Mouse (Mus musculus): Measurements from ENCODE around the gene Pnma1.

Gene Pnma1

GRCm38 (mm10) chr12:84156210-84156609 is 7.9 kb upstream of the Pnma1 start:
- in situ Hi-C loops (cut with MboI, MseI) = no loop called here

DNA sequence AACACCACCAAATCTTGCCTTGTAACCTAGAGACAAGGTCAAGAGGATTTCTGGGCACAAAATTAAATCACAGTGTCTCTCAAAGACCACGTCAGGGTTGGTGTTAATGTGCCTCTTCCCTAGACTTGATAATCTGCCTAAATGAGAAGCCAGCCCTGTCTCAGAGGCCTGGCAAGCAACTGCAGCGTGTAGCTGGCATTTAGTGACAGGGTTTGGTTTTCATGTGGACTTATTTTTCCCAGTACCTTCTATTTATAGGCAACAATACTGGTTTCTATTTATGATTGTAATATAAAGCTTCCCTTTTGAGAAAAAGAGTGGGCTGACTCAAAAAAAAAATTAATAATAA is 7.2 kb upstream of the Pnma1 start:
- in situ Hi-C loops (cut with MboI, MseI) = no loop called here

DNA sequence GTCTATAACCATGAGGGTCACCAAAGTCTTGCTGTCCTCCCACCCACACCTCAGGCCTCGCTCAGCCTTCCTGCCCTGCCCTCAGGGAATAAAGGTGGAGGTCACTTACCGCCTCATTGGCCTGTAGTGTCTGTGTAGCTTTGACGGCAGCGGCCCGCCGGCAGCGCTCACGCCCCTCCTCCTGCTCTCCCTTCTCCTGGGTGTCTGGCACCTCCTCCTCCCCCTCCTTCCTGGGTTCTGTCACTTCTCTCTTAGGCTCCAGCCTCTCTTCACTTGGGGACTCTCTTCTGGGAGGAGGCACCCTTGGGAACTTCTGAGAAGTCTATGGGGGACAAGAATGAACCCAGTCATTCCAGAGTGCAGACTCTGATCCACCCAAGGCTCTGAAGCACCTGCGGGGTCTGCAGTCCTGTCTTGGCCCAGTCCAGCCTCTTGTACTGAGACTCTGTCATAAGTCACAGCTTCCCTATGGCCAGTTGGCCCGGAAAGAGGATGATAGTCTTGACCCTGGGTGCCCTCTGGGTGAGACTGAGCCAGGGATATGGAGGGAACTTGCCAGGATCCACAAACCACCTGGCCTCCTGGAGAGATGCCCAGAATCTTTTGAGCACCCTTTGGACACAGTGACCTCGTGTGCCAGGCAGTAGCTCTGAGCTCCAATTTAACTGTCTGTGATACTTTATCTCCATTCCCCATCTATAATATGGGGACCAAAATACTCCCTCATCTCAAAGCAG is 6.7 kb upstream of the Pnma1 start:
- in situ Hi-C loops (cut with MboI, MseI) = no loop called here

DNA sequence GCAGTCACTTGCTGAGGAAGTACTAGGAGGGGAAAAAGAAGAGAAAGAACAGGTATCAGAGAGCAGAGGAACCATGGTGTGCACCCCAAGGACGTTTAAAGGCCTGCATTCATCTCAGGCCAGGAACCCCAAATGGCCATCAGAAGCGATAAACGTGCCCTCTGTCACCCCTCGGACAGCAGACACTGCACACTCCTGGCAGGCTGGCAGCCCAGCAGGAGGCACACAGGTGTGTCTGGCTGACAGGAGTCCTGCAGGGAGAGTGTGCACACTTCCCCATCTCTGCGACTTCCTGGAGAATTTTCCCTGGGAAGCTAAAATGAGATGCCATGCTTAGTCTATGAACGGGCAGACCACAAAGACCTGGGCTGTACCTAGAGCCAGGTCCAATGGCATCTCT is 5.1 kb upstream of the Pnma1 start:
- in situ Hi-C loops (cut with MboI, MseI) = no loop called here

- in situ Hi-C loops (cut with MboI, MseI) = no loop called here
Observed at GRCm38 (mm10) chr12:84152352-84153190, 4.3 kb upstream of the Pnma1 start.

DNA sequence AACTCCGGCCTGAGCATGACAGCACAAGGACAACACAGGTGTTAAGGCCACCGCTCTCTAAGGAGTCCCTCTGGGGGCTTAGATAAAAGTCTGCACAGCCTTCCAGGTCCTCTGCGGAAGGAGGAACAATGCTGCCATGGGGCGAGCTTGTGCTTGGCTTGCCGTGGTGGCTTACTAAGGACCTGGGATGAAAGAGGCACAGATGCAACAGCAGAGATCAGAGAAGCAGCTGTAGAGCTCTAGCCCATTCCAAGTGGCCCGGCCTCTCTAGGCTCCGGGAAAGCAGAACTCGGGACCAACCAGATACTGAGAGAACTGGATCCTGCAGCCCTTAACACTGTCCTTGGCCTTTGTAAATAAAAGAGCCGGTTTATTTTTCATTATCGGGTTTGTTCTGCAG is 3.6 kb upstream of the Pnma1 start:
- in situ Hi-C loops (cut with MboI, MseI) = no loop called here

- in situ Hi-C loops (cut with MboI, MseI) = no loop called here
Observed at GRCm38 (mm10) chr12:84150976-84151375, 2.7 kb upstream of the Pnma1 start.

DNA sequence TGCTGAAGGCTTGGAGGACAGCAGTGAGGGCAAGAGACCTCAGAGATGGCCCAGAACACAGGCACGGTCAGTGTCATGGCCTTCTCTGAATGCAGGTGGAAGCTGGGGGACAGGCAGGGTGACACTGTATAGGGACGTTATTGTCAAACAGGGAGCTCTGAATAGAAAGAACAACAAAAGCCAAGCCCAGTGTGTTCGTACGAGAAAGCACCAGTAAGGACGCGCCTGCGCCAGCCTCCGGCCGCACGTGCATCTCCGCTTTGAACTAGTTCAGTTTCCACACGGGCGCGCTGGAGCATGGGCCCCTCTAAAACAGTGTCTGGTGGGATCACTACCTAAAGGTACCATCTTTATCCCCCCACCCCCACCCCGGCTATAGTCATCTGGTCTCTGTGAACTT is 1.7 kb upstream of the Pnma1 start:
- in situ Hi-C loops (cut with MboI, MseI) = no loop called here

GRCm38 (mm10) chr12:84148622-84149012 is 328 bp upstream of the Pnma1 start:
- in situ Hi-C loops (cut with MboI, MseI) = no loop called here

DNA sequence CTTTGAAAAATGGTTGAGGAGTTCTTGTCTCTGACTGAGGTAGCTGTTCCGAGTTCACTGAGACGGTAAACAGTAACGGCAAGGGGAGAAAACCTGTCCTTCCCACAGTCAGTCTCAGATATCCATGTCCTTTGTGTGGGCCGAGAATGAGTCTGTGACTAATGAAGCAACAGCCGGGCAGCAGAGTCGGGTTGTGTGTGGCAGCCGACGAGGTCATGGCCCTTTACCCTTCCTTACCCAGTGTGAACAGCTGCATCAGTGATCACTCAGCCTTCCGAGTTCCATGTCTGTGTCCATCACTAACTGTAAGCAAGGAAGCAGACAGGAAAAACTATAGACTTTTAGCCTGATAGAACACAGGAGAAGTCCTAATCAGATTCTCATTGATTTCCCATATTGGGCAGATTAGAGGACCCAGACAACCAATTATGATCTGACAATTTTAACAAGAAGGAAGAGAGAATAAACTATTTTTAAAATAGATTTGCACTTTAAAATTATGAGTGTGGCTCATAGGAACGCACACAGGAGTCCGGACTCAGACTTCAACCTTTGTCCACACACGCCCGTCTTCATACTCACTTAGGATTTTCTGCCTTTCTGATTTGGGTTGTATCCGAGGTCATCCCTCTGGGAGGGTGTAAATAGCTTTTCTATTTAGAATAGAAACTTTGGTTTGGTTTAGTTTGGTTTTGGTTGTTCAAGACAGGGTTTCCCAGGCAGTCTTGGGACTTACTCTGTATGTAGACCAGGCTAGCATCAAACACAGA is 5.8 kb downstream of the Pnma1 start:
- in situ Hi-C loops (cut with MboI, MseI) = no loop called here

DNA sequence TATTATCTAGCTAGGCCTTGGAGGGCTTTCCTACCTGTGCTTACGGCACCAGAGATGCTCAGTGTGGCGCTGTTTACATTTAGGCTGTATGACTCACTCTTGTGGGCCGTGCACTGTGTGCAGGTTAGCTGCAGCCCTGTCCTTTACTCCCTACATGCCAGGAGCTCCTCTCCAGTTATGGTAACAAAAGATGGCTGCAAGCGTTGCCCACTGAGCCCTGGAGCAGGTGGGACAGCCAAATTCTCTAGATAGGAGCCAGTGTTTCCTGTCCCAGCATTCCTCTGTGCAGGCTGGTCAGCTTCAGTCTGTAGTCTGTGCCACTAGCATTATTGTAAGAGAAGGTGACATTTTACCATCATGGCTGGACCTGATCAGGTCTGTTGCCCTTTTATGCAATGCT is 7.0 kb downstream of the Pnma1 start:
- in situ Hi-C loops (cut with MboI, MseI) = no loop called here

DNA sequence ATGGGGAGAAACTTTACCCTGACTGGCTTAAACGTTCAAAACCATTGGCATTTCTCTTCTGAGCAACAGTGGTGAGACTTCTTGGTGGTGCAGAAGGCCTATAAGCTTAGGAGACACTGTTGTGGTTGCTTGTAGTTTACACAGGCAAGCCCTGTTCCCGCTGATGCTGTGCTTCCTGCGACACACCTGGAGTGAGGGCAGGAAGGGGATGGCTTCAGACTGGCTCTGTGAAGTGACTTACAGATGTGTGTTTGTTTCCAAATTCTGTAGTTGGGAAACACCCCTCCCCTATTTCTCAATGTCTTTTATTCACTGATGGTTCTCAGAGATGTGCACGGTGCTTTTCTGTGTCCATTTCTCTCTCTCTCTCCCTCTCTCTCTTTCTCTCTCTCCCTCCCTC is 8.2 kb downstream of the Pnma1 start:
- in situ Hi-C loops (cut with MboI, MseI) = no loop called here

DNA sequence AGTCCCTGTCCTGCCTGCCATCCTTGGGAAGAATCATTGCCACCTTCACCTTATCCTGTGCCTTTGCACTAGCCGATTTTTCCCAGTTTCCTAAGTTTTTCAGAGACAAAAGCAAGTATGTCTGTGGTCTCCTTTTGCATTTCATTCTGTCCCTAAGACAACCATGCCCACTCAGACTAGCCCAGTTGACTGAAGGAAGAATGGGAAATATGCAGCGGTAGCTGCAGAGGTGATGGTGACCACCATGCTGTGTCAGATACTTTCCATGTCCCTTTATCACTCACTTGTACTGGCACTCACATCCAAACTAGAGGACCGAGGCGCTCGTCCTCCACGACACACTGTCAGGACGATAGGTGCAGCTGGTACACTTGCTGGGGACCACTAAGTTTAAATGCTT is 11.2 kb downstream of the Pnma1 start:
- in situ Hi-C loops (cut with MboI, MseI) = no loop called here

- in situ Hi-C loops (cut with MboI, MseI) = no loop called here
Observed at GRCm38 (mm10) chr12:84132265-84132664, 16.0 kb downstream of the Pnma1 start.

GRCm38 (mm10) chr12:84129931-84130330 is 18.4 kb downstream of the Pnma1 start:
- in situ Hi-C loops (cut with MboI, MseI) = no loop called here

- in situ Hi-C loops (cut with MboI, MseI) = no loop called here
Observed at GRCm38 (mm10) chr12:84128576-84128975, 19.7 kb downstream of the Pnma1 start.

GRCm38 (mm10) chr12:84126899-84127298 is 21.4 kb downstream of the Pnma1 start:
- in situ Hi-C loops (cut with MboI, MseI) = no loop called here

- in situ Hi-C loops (cut with MboI, MseI) = no loop called here
Observed at GRCm38 (mm10) chr12:84125892-84126291, 22.4 kb downstream of the Pnma1 start.

- in situ Hi-C loops (cut with MboI, MseI) = no loop called here
Observed at GRCm38 (mm10) chr12:84119584-84119983, 28.7 kb downstream of the Pnma1 start.

DNA sequence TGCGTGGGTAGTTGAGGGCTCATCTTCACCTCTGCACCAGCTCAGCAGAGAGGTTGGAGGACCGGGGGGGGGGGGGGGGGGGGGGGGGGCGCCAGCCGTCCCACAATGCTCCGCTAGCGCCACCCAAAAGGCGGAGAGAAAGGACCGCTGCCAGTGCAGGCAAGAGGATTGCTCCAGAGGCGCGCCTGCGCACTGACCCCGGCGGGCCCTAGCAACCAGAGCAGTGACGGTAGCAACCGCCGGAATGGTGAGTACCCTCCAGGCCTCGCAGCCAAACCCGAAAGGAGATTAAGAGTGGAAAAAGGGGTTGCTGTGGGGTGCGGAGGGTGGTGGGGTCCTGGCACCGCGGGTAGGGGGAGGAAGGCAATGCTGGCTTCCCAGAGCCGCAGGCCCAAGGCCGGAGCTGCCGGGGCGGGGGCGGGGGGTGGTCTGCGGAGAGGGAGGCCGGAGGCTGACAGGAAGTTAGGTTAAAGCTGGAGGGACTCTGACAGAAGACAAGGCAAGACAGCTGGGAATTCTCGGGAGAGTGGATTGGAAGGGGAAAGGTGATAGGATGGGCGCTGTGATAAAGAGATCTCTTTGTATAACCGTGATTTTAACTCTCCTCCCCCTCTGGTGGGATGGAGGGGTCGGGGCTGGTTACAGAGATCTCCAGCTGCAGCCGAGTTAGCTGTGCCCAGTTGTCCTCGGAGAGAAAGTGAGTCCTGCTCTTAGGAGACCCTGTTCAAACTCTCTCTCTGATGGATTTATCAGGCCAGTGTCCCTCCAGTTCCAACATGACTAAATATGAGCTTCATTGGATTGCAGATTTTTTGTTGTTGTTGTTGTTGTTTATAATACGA is 33.9 kb downstream of the Pnma1 start, which contains the start of gene Dnal1:
TSS of gene Dnal1 (plus strand) at position 214 of the 842 bp plus-strand sequence.
- in situ Hi-C loops (cut with MboI, MseI) = no loop called here

- in situ Hi-C loops (cut with MboI, MseI) = no loop called here
Observed at GRCm38 (mm10) chr12:84113676-84114075, 34.6 kb downstream of the Pnma1 start.

All from T-helper 2 cell (primary cell).